ENCODE assay signal across 19 mouse cellular contexts in genomic region chr14:21085666-21086065, GRCm38 (mm10). TPM values are rescaled to one million over a fixed set of nuclear protein-coding genes. Genes with fewer than 3 reads are reported as not detected.
DNase-seq lines count a peak whose midpoint lies in the region; ATAC-seq and TF ChIP-seq lines count a peak whose summit lies in the region.
"Had no signal": no experiment of that assay in that cellular context is flagged by ENCODE, and none has a peak within 500 bp of the region (broad histone marks: within the 10 kb centered on the region; RNA-seq: fewer than 3 reads in every experiment).

No protein-coding gene starts in this region.

- H3K9ac ChIP-seq in heart, embryonic 12.5 days: no peak overlapping the region
- no peak overlapping the region for H3K9ac ChIP-seq in lung, postnatal 0 days (replicated peaks; ENCODE audit: low read depth)
- no peak overlapping the region for H3K9ac ChIP-seq in limb, embryonic 12.5 days (replicated peaks)
- H3K9ac ChIP-seq: liver, embryonic 13.5 days; midbrain, embryonic 15.5 days; stomach, embryonic 15.5 days had no signal

- no peaks in the 10 kb centered on the region for H3K9me3 ChIP-seq in heart, embryonic 12.5 days (replicated peaks)
- H3K9me3 ChIP-seq in lung, postnatal 0 days (ENCODE audit: low read length): no peaks in the 10 kb centered on the region
- H3K9me3 ChIP-seq in embryonic facial prominence, embryonic 10.5 days: no peaks in the 10 kb centered on the region
- H3K9me3 ChIP-seq in limb, embryonic 12.5 days: no peaks in the 10 kb centered on the region
- H3K9me3 ChIP-seq: hindbrain, embryonic 10.5 days; liver, embryonic 13.5 days; megakaryocyte, embryonic 14.5 days; midbrain, embryonic 15.5 days; stomach, embryonic 15.5 days had no signal

- 0 out of 2 replicates have a peak, but pooled peaks cover 3% of the 10 kb centered on the region for H3K36me3 ChIP-seq in heart, embryonic 12.5 days
- no peaks in the 10 kb centered on the region for H3K36me3 ChIP-seq in lung, postnatal 0 days (ENCODE audit: insufficient read depth, low read length)
- H3K36me3 ChIP-seq in embryonic facial prominence, embryonic 10.5 days (replicated peaks): no peaks in the 10 kb centered on the region
- no peaks in the 10 kb centered on the region for H3K36me3 ChIP-seq in limb, embryonic 12.5 days
- H3K36me3 ChIP-seq: hindbrain, embryonic 10.5 days; liver, embryonic 13.5 days; midbrain, embryonic 15.5 days; stomach, embryonic 15.5 days had no signal

- H3K27ac ChIP-seq in heart, embryonic 12.5 days (ENCODE audit: poor library complexity, severe bottlenecking): peak overlapping the region; percentile 66
- 0 out of 2 replicates have a peak overlapping the region, but pooled peaks have one; percentile 6 for H3K27ac ChIP-seq in lung, postnatal 0 days (ENCODE audit: low read length)
- H3K27ac ChIP-seq in embryonic facial prominence, embryonic 10.5 days (replicated peaks): peak overlapping the region; percentile 85
- H3K27ac ChIP-seq in limb, embryonic 12.5 days: peak overlapping the region; percentile 70
- H3K27ac ChIP-seq: hindbrain, embryonic 10.5 days; liver, embryonic 13.5 days; midbrain, embryonic 15.5 days had no signal

- no peak for DNase-seq in heart, postnatal 10 days
- no peak for DNase-seq in lung, postnatal 0 days (ENCODE audit: low spot score)
- no peak for DNase-seq in lung, postnatal 36 days
- no peak for DNase-seq in embryonic facial prominence, embryonic 10.5 days (ENCODE audit: low spot score)
- DNase-seq in urinary bladder, adult 2 months (ENCODE audit: low spot score): no peak
- no peak for DNase-seq in adrenal gland, adult 8-10 months
- DNase-seq: cerebellum, adult 9-11 months; embryo, embryonic 11 days; gastrocnemius, postnatal 14 days; kidney, adult 8-10 months; liver, embryonic 13.5 days; lung, postnatal 10 days; spleen, adult 18-20 months had no signal

- TF ChIP-seq CTCF in lung, postnatal 0 days (IDR thresholded peaks at IDR 0.05): no peak

- peaks cover 78% of the 10 kb centered on the region for H3K4me1 ChIP-seq in heart, embryonic 12.5 days (replicated peaks)
- H3K4me1 ChIP-seq in lung, postnatal 0 days (ENCODE audit: insufficient read depth, low read depth, low read length): peaks cover 17% of the 10 kb centered on the region
- H3K4me1 ChIP-seq in embryonic facial prominence, embryonic 10.5 days: peaks cover 37% of the 10 kb centered on the region
- H3K4me1 ChIP-seq in limb, embryonic 12.5 days (replicated peaks): peaks cover 40% of the 10 kb centered on the region

- H3K4me2 ChIP-seq in heart, embryonic 12.5 days: no peak overlapping the region
- no peak overlapping the region for H3K4me2 ChIP-seq in lung, postnatal 0 days (replicated peaks; ENCODE audit: low read depth, low read length)
- no peak overlapping the region for H3K4me2 ChIP-seq in limb, embryonic 12.5 days
- H3K4me2 ChIP-seq: liver, embryonic 13.5 days; midbrain, embryonic 15.5 days; stomach, embryonic 15.5 days had no signal

- no peaks in the 10 kb centered on the region for H3K27me3 ChIP-seq in heart, embryonic 12.5 days (replicated peaks)
- no peaks in the 10 kb centered on the region for H3K27me3 ChIP-seq in lung, postnatal 0 days (replicated peaks; ENCODE audit: insufficient read depth, low read length)
- no peaks in the 10 kb centered on the region for H3K27me3 ChIP-seq in embryonic facial prominence, embryonic 10.5 days (replicated peaks; ENCODE audit: low read depth, poor library complexity, severe bottlenecking)
- no peaks in the 10 kb centered on the region for H3K27me3 ChIP-seq in limb, embryonic 12.5 days
- H3K27me3 ChIP-seq: liver, embryonic 13.5 days; megakaryocyte, embryonic 14.5 days; midbrain, embryonic 15.5 days; stomach, embryonic 15.5 days had no signal

- intact Hi-C loops in heart, postnatal 10 days (cut with DNase I): no loop called here

- no peak for TF ChIP-seq EP300 in lung, postnatal 0 days (IDR thresholded peaks at IDR 0.05)

- H3K4me3 ChIP-seq in heart, embryonic 12.5 days: no peak overlapping the region
- H3K4me3 ChIP-seq in lung, postnatal 0 days (ENCODE audit: low read depth, low read length): no peak overlapping the region
- H3K4me3 ChIP-seq in embryonic facial prominence, embryonic 10.5 days: no peak overlapping the region
- H3K4me3 ChIP-seq in limb, embryonic 12.5 days (replicated peaks): no peak overlapping the region
- H3K4me3 ChIP-seq: hindbrain, embryonic 10.5 days; liver, embryonic 13.5 days; megakaryocyte, embryonic 14.5 days; midbrain, embryonic 15.5 days; stomach, embryonic 15.5 days had no signal

- 64% methylated on average over 5 of the region's 5 CpGs for WGBS in heart, embryonic 12.5 days
- WGBS in lung, postnatal 0 days: 75% methylated on average over 5 of the region's 5 CpGs
- 80% methylated on average over 5 of the region's 5 CpGs for WGBS in embryonic facial prominence, embryonic 10.5 days
- WGBS in limb, embryonic 12.5 days: 79% methylated on average over 5 of the region's 5 CpGs

- no peak for ATAC-seq in heart, embryonic 12.5 days (ENCODE audit: insufficient number of reproducible peaks, low FRiP score)
- ATAC-seq in lung, postnatal 0 days: no peak
- ATAC-seq in limb, embryonic 12.5 days (ENCODE audit: insufficient number of reproducible peaks, insufficient read depth, low FRiP score, low TSS enrichment, low read depth): no peak
- ATAC-seq: midbrain, embryonic 15.5 days had no signal

RNA-seq across cellular contexts. Expression of gene Adk, which starts 33.3 kb away (rescaled TPM):
- 257 and 273 TPM in 2 replicates for polyA plus RNA-seq in heart, embryonic 12.5 days (2016; fragmentation: Nextera tagmentation; extraction: Ambion mirVana)
- 100 to 1,000 TPM; 157 to 165 TPM for total RNA-seq in heart, postnatal 10 days (2021)
- polyA plus RNA-seq in lung, postnatal 0 days (2015; fragmentation: Nextera tagmentation; extraction: Ambion mirVana): 238 and 275 TPM in 2 replicates
- polyA plus RNA-seq in embryonic facial prominence, embryonic 10.5 days (2016; fragmentation: Nextera tagmentation; extraction: Ambion mirVana): 171 and 175 TPM in 2 replicates
- 155 TPM in 2 replicates for polyA plus RNA-seq in limb, embryonic 12.5 days (2016; fragmentation: Nextera tagmentation; extraction: Ambion mirVana)
- polyA plus RNA-seq in urinary bladder, adult 2 months (2012; rRNA removed): 83.3 and 100 TPM in 2 replicates
- total RNA-seq in adrenal gland, adult 8-10 months (2022): 100 to 1,000 TPM; 151 to 212 (median 178) TPM

RNA-seq across cellular contexts. Expression of gene Ap3m1, which starts 33.4 kb away (rescaled TPM):
- 71.5 and 75.4 TPM in 2 replicates for polyA plus RNA-seq in heart, embryonic 12.5 days (2016; fragmentation: Nextera tagmentation; extraction: Ambion mirVana)
- total RNA-seq in heart, postnatal 10 days (2021): 10 to 100 TPM; 60.3 to 82.0 TPM
- polyA plus RNA-seq in lung, postnatal 0 days (2015; fragmentation: Nextera tagmentation; extraction: Ambion mirVana): 39.3 and 41.1 TPM in 2 replicates
- polyA plus RNA-seq in embryonic facial prominence, embryonic 10.5 days (2016; fragmentation: Nextera tagmentation; extraction: Ambion mirVana): 84.8 and 87.7 TPM in 2 replicates
- 75.0 and 79.9 TPM in 2 replicates for polyA plus RNA-seq in limb, embryonic 12.5 days (2016; fragmentation: Nextera tagmentation; extraction: Ambion mirVana)
- polyA plus RNA-seq in urinary bladder, adult 2 months (2012; rRNA removed): 60.8 and 76.9 TPM in 2 replicates
- 100 to 1,000 TPM in 3 of 4 experiments, 10 to 100 TPM in 1; 97.7 to 120 (median 110) TPM for total RNA-seq in adrenal gland, adult 8-10 months (2022)

Comparison
In these comparisons a context has a peak if more than half of its experiments do, and no peak if none do; other contexts are left out.
1. H3K27ac ChIP-seq: peak in every context shown above with its lines; median percentile 85 in embryonic facial prominence, embryonic 10.5 days; 70 in limb, embryonic 12.5 days; 66 in heart, embryonic 12.5 days; 6 in lung, postnatal 0 days.